Mouse (Mus musculus) heart, adult 2 months (tissue): Measurements from ENCODE around the gene Ube2n.

Source experiments
- CTCF ChIP-seq: fragments of 200-600 bp; IDR thresholded peaks from 2 replicates; pipeline ENCODE4 v1.8.1; 2022; ENCODE audit warnings: antibody characterized with exemption, mild to moderate bottlenecking, moderate library complexity
- POLR2A ChIP-seq: fragments of 200-500 bp; IDR thresholded peaks from 2 replicates; pipeline ENCODE4 v1.6.1; 2011; ENCODE audit warnings: mild to moderate bottlenecking, low read depth, low read length, control low read depth; ENCODE audit not compliant: insufficient read depth

DNA sequence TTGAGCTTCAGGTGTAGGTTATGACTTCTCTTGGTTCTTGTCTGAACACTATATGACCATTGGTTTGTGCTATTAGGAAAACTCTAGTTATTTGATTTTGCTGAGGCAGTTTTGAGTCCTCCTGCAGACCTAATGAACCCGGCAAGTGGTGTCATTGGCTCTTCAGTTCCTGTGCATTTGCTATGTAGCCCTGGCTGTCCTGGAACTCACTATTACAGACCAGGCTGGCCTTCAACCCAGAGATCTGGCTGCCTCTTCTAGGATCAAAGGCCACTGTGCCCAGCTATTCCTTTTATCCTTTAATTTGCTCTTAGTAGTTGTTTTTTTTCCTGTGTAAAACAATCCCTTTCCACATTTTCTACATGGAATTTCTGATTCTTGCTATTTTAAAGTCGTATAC is 28.4 kb downstream of the Ube2n start:
- no peak for TF ChIP-seq CTCF
- TF ChIP-seq POLR2A, result no peak
